Mouse (Mus musculus): ENCODE results near the gene Babam2.
"Not testable (repeated sequence)": the region's sequence is repeated elsewhere in the genome, so short reads cannot be mapped to it uniquely, and the experiment has no call there.

The Babam2 gene

GRCm38 (mm10) chr5:31781624-31782023, 84.1 kb downstream of the Babam2 start:
- no peak for DNase-seq (ENCODE audit: low read depth, low spot score)

- DNase-seq (ENCODE audit: low read depth, low spot score), result no peak
These were observed 89.7 kb downstream of the Babam2 start for GRCm38 (mm10) chr5:31787201-31787600.

GRCm38 (mm10) chr5:31787622-31788021, 90.1 kb downstream of the Babam2 start:
- DNase-seq (ENCODE audit: low read depth, low spot score), result no peak

GRCm38 (mm10) chr5:31792338-31792737, 94.9 kb downstream of the Babam2 start:
- DNase-seq (ENCODE audit: low read depth, low spot score), result no peak

GRCm38 (mm10) chr5:31792863-31793262, 95.4 kb downstream of the Babam2 start:
- no peak for DNase-seq (ENCODE audit: low read depth, low spot score)

GRCm38 (mm10) chr5:31795414-31795813, 97.9 kb downstream of the Babam2 start:
- DNase-seq (ENCODE audit: low read depth, low spot score), result no peak

- no peak for DNase-seq (ENCODE audit: low read depth, low spot score)
These were observed 99.5 kb downstream of the Babam2 start for GRCm38 (mm10) chr5:31796979-31797378.

GRCm38 (mm10) chr5:31804211-31804610, 106.7 kb downstream of the Babam2 start:
- not testable (repeated sequence) for DNase-seq (ENCODE audit: low read depth, low spot score)

- no peak for DNase-seq (ENCODE audit: low read depth, low spot score)
These were observed 107.3 kb downstream of the Babam2 start for GRCm38 (mm10) chr5:31804751-31805150.

GRCm38 (mm10) chr5:31807312-31807711, 109.8 kb downstream of the Babam2 start:
- no peak for DNase-seq (ENCODE audit: low read depth, low spot score)

GRCm38 (mm10) chr5:31808271-31808670, 110.8 kb downstream of the Babam2 start:
- peak; percentile 56 for DNase-seq (ENCODE audit: low read depth, low spot score)

- no peak for DNase-seq (ENCODE audit: low read depth, low spot score)
These were observed 113.5 kb downstream of the Babam2 start for GRCm38 (mm10) chr5:31810796-31811662.

- no peak for DNase-seq (ENCODE audit: low read depth, low spot score)
These were observed 114.1 kb downstream of the Babam2 start for GRCm38 (mm10) chr5:31811663-31812001.

GRCm38 (mm10) chr5:31813156-31813675, 115.7 kb downstream of the Babam2 start:
- DNase-seq (ENCODE audit: low read depth, low spot score), result no peak

GRCm38 (mm10) chr5:31814068-31814467, 116.6 kb downstream of the Babam2 start:
- no peak for DNase-seq (ENCODE audit: low read depth, low spot score)

- DNase-seq (ENCODE audit: low read depth, low spot score), result no peak
These were observed 117.6 kb downstream of the Babam2 start for GRCm38 (mm10) chr5:31815129-31815528.

- no peak for DNase-seq (ENCODE audit: low read depth, low spot score)
These were observed 118.6 kb downstream of the Babam2 start for GRCm38 (mm10) chr5:31816082-31816481.

- DNase-seq (ENCODE audit: low read depth, low spot score), result no peak
These were observed 123.3 kb downstream of the Babam2 start for GRCm38 (mm10) chr5:31820801-31821200.

- no peak for DNase-seq (ENCODE audit: low read depth, low spot score)
These were observed 123.7 kb downstream of the Babam2 start for GRCm38 (mm10) chr5:31821204-31821603.

GRCm38 (mm10) chr5:31823673-31824072, 126.2 kb downstream of the Babam2 start:
- DNase-seq (ENCODE audit: low read depth, low spot score), result no peak

- no peak for DNase-seq (ENCODE audit: low read depth, low spot score)
These were observed 126.6 kb downstream of the Babam2 start for GRCm38 (mm10) chr5:31824126-31824525.

GRCm38 (mm10) chr5:31827304-31827703, 129.8 kb downstream of the Babam2 start:
- no peak for DNase-seq (ENCODE audit: low read depth, low spot score)

GRCm38 (mm10) chr5:31827896-31828295, 130.4 kb downstream of the Babam2 start:
- DNase-seq (ENCODE audit: low read depth, low spot score), result no peak
